ENCODE assay signal across 10 mouse cellular contexts in genomic region chr12:102705906-102706640, GRCm38 (mm10). TPM values are rescaled to one million over a fixed set of nuclear protein-coding genes. Genes with fewer than 3 reads are reported as not detected.
DNase-seq lines count a peak whose midpoint lies in the region; ATAC-seq lines count a peak whose summit lies in the region.
"Had no signal": no experiment of that assay in that cellular context is flagged by ENCODE, and none has a peak within 500 bp of the region (broad histone marks: within the 10 kb centered on the region; RNA-seq: fewer than 3 reads in every experiment).

No protein-coding gene starts in this region.

- peaks cover 24% of the 10 kb centered on the region for H3K4me1 ChIP-seq in lung, embryonic 15.5 days
- H3K4me1 ChIP-seq in forebrain, embryonic 12.5 days: peaks cover 37% of the 10 kb centered on the region
- peaks cover 47% of the 10 kb centered on the region for H3K4me1 ChIP-seq in limb, embryonic 13.5 days
- peaks cover 20% of the 10 kb centered on the region for H3K4me1 ChIP-seq in stomach, embryonic 14.5 days (ENCODE audit: control insufficient read depth, insufficient read depth, low read length)

- no peaks in the 10 kb centered on the region for H3K36me3 ChIP-seq in lung, embryonic 15.5 days
- no peaks in the 10 kb centered on the region for H3K36me3 ChIP-seq in forebrain, embryonic 12.5 days (replicated peaks)
- H3K36me3 ChIP-seq in limb, embryonic 13.5 days: no peaks in the 10 kb centered on the region
- H3K36me3 ChIP-seq in stomach, embryonic 14.5 days (ENCODE audit: control insufficient read depth, insufficient read depth, low read length): no peaks in the 10 kb centered on the region

- no peaks in the 10 kb centered on the region for H3K9me3 ChIP-seq in lung, embryonic 15.5 days
- H3K9me3 ChIP-seq in forebrain, embryonic 12.5 days: no peaks in the 10 kb centered on the region
- no peaks in the 10 kb centered on the region for H3K9me3 ChIP-seq in limb, embryonic 13.5 days
- H3K9me3 ChIP-seq in stomach, embryonic 14.5 days (ENCODE audit: control insufficient read depth, low read depth, low read length): no peaks in the 10 kb centered on the region

- H3K4me2 ChIP-seq in lung, embryonic 15.5 days: peak overlapping the region; percentile 99
- peak overlapping the region; percentile 91 for H3K4me2 ChIP-seq in forebrain, embryonic 12.5 days
- peak overlapping the region; percentile 92 for H3K4me2 ChIP-seq in limb, embryonic 13.5 days (replicated peaks)
- H3K4me2 ChIP-seq in stomach, embryonic 14.5 days (replicated peaks; ENCODE audit: low read depth, low read length): peak overlapping the region; percentile 93

- DNase-seq in lung, postnatal 14 days: no peak
- no peak for DNase-seq in kidney, postnatal 4 days
- no peak for DNase-seq in kidney, postnatal 25 days

- no peaks in the 10 kb centered on the region for H3K27me3 ChIP-seq in lung, embryonic 15.5 days
- H3K27me3 ChIP-seq in forebrain, embryonic 12.5 days: peaks cover 14% of the 10 kb centered on the region; the same call in 1 of the 2 replicates
- no peaks in the 10 kb centered on the region for H3K27me3 ChIP-seq in limb, embryonic 13.5 days
- H3K27me3 ChIP-seq in stomach, embryonic 14.5 days (ENCODE audit: control insufficient read depth, insufficient read depth, low read length): no peaks in the 10 kb centered on the region

- 45% methylated on average over 6 of the region's 6 CpGs for WGBS in lung, embryonic 15.5 days
- WGBS in forebrain, embryonic 12.5 days: 70% methylated on average over 6 of the region's 6 CpGs
- WGBS in limb, embryonic 13.5 days: 79% methylated on average over 6 of the region's 6 CpGs
- 61% methylated on average over 6 of the region's 6 CpGs for WGBS in stomach, embryonic 14.5 days

- H3K4me3 ChIP-seq in lung, embryonic 15.5 days: no peak overlapping the region
- peak overlapping the region; percentile 82 for H3K4me3 ChIP-seq in forebrain, embryonic 12.5 days (replicated peaks)
- H3K4me3 ChIP-seq in limb, embryonic 13.5 days: peak overlapping the region; percentile 68
- H3K4me3 ChIP-seq in stomach, embryonic 14.5 days (ENCODE audit: low read depth, low read length): no peak overlapping the region

- no peak overlapping the region for H3K27ac ChIP-seq in lung, embryonic 15.5 days
- no peak overlapping the region for H3K27ac ChIP-seq in forebrain, embryonic 12.5 days
- no peak overlapping the region for H3K27ac ChIP-seq in limb, embryonic 13.5 days
- peak overlapping the region; percentile 76; the same call in 1 of the 2 replicates for H3K27ac ChIP-seq in stomach, embryonic 14.5 days (ENCODE audit: low read length)

- ATAC-seq in lung, embryonic 15.5 days (ENCODE audit: borderline replicate concordance, extremely low read depth, low FRiP score, low TSS enrichment): no peak
- no peak for ATAC-seq in forebrain, embryonic 12.5 days (ENCODE audit: low FRiP score)
- ATAC-seq in limb, embryonic 13.5 days (ENCODE audit: low FRiP score, low read depth): no peak
- no peak for ATAC-seq in stomach, embryonic 14.5 days (ENCODE audit: insufficient number of reproducible peaks, insufficient read depth, low FRiP score, low read depth)
- ATAC-seq in megakaryocyte, adult 5-6 weeks (ENCODE audit: poor library complexity, severe bottlenecking): no peak

- H3K9ac ChIP-seq in lung, embryonic 15.5 days: no peak overlapping the region
- H3K9ac ChIP-seq in forebrain, embryonic 12.5 days: 0 out of 2 replicates have a peak overlapping the region, but pooled peaks have one; percentile 83
- no peak overlapping the region for H3K9ac ChIP-seq in limb, embryonic 13.5 days
- no peak overlapping the region for H3K9ac ChIP-seq in stomach, embryonic 14.5 days (replicated peaks; ENCODE audit: low read depth, low read length)

RNA-seq across cellular contexts. Expression of gene Itpk1, which starts 1.3 kb away (rescaled TPM):
- 8.0 and 9.6 TPM in 2 replicates for polyA plus RNA-seq in lung, embryonic 15.5 days (2015; fragmentation: Nextera tagmentation; extraction: Ambion mirVana)
- 22.5 and 23.1 TPM in 2 replicates for polyA plus RNA-seq in forebrain, embryonic 12.5 days (2016; fragmentation: Nextera tagmentation; extraction: Ambion mirVana)
- 9.3 TPM in 2 replicates for polyA plus RNA-seq in limb, embryonic 13.5 days (2015; fragmentation: Nextera tagmentation; extraction: Ambion mirVana)
- 15.9 and 17.1 TPM in 2 replicates for polyA plus RNA-seq in stomach, embryonic 14.5 days (2014; fragmentation: Nextera tagmentation; extraction: Ambion mirVana)
- total RNA-seq in megakaryocyte, adult 5-6 weeks (2015): 10.4 and 10.7 TPM in 2 replicates
- total RNA-seq in megakaryocyte, adult 5-6 weeks (2017): 14.0 and 16.6 TPM in 2 replicates

RNA-seq across cellular contexts. Expression of gene Moap1, which starts 37.4 kb away (rescaled TPM):
- 27.3 and 27.4 TPM in 2 replicates for polyA plus RNA-seq in lung, embryonic 15.5 days (2015; fragmentation: Nextera tagmentation; extraction: Ambion mirVana)
- polyA plus RNA-seq in forebrain, embryonic 12.5 days (2016; fragmentation: Nextera tagmentation; extraction: Ambion mirVana): 30.1 and 33.4 TPM in 2 replicates
- 28.1 and 30.2 TPM in 2 replicates for polyA plus RNA-seq in limb, embryonic 13.5 days (2015; fragmentation: Nextera tagmentation; extraction: Ambion mirVana)
- polyA plus RNA-seq in stomach, embryonic 14.5 days (2014; fragmentation: Nextera tagmentation; extraction: Ambion mirVana): 20.6 and 22.9 TPM in 2 replicates
- 7.1 and 10.4 TPM in 2 replicates for total RNA-seq in megakaryocyte, adult 5-6 weeks (2015)
- 9.9 and 12.2 TPM in 2 replicates for total RNA-seq in megakaryocyte, adult 5-6 weeks (2017)

RNA-seq across cellular contexts. Expression of gene Tmem251, which starts 37.5 kb away (rescaled TPM):
- 9.5 and 10.1 TPM in 2 replicates for polyA plus RNA-seq in lung, embryonic 15.5 days (2015; fragmentation: Nextera tagmentation; extraction: Ambion mirVana)
- polyA plus RNA-seq in forebrain, embryonic 12.5 days (2016; fragmentation: Nextera tagmentation; extraction: Ambion mirVana): 12.0 and 12.4 TPM in 2 replicates
- 10.2 and 10.4 TPM in 2 replicates for polyA plus RNA-seq in limb, embryonic 13.5 days (2015; fragmentation: Nextera tagmentation; extraction: Ambion mirVana)
- 12.2 and 13.8 TPM in 2 replicates for polyA plus RNA-seq in stomach, embryonic 14.5 days (2014; fragmentation: Nextera tagmentation; extraction: Ambion mirVana)
- total RNA-seq in megakaryocyte, adult 5-6 weeks (2015): 13.4 and 13.9 TPM in 2 replicates
- total RNA-seq in megakaryocyte, adult 5-6 weeks (2017): 9.7 and 11.4 TPM in 2 replicates

RNA-seq across cellular contexts. Expression of gene Gm28051, which starts 51.5 kb away (rescaled TPM):
- not detected in 2 replicates for polyA plus RNA-seq in lung, embryonic 15.5 days (2015; fragmentation: Nextera tagmentation; extraction: Ambion mirVana)
- polyA plus RNA-seq in forebrain, embryonic 12.5 days (2016; fragmentation: Nextera tagmentation; extraction: Ambion mirVana): not detected in 2 replicates
- polyA plus RNA-seq in limb, embryonic 13.5 days (2015; fragmentation: Nextera tagmentation; extraction: Ambion mirVana): not detected in 2 replicates
- not detected in 2 replicates for polyA plus RNA-seq in stomach, embryonic 14.5 days (2014; fragmentation: Nextera tagmentation; extraction: Ambion mirVana)
- not detected in 2 replicates for total RNA-seq in megakaryocyte, adult 5-6 weeks (2015)
- not detected in 2 replicates for total RNA-seq in megakaryocyte, adult 5-6 weeks (2017)
- total RNA-seq: adrenal gland, postnatal 25 days had no signal
- polyA plus RNA-seq: lung, adult 2 months had no signal

RNA-seq across cellular contexts. Expression of gene Gon7, which starts 51.5 kb away (rescaled TPM):
- polyA plus RNA-seq in lung, embryonic 15.5 days (2015; fragmentation: Nextera tagmentation; extraction: Ambion mirVana): 29.5 and 31.3 TPM in 2 replicates
- polyA plus RNA-seq in forebrain, embryonic 12.5 days (2016; fragmentation: Nextera tagmentation; extraction: Ambion mirVana): 48.4 and 49.3 TPM in 2 replicates
- polyA plus RNA-seq in limb, embryonic 13.5 days (2015; fragmentation: Nextera tagmentation; extraction: Ambion mirVana): 34.9 TPM in 2 replicates
- 28.2 and 29.6 TPM in 2 replicates for polyA plus RNA-seq in stomach, embryonic 14.5 days (2014; fragmentation: Nextera tagmentation; extraction: Ambion mirVana)
- 22.2 and 26.1 TPM in 2 replicates for total RNA-seq in megakaryocyte, adult 5-6 weeks (2015)
- total RNA-seq in megakaryocyte, adult 5-6 weeks (2017): 14.0 and 29.9 TPM in 2 replicates

Comparison
In these comparisons a context has a peak if more than half of its experiments do, and no peak if none do; other contexts are left out.
1. H3K4me3 ChIP-seq: peak in forebrain, embryonic 12.5 days (single experiment) and limb, embryonic 13.5 days (single experiment); none in lung, embryonic 15.5 days (single experiment) and stomach, embryonic 14.5 days (single experiment).
2. Peak in every context shown above with its lines, with median percentiles within 50 percentile points of each other: H3K4me2 ChIP-seq.